Mouse (Mus musculus) C2C12 (cell line): ENCODE measurements around the gene Aoc1. TPM values are rescaled to one million over a fixed set of nuclear protein-coding genes. Genes with fewer than 3 reads are reported as not detected.
"Not testable (repeated sequence)": the region's sequence is repeated elsewhere in the genome, so short reads cannot be mapped to it uniquely, and the experiment has no call there.

Experiments
- H3K27me3 ChIP-seq: one replicate; pipeline ENCODE4 v1.6.1; 2011; ENCODE audit not compliant: control insufficient read depth, insufficient read depth, insufficient read length
- H3K36me3 ChIP-seq: one replicate; pipeline ENCODE4 v1.6.1; 2011; ENCODE audit not compliant: control insufficient read depth, insufficient read depth
- H3K4me3 ChIP-seq: one replicate; pipeline ENCODE4 v1.5.1; 2011; ENCODE audit warnings: mild to moderate bottlenecking, control low read depth; ENCODE audit not compliant: poor library complexity, insufficient read depth, severe bottlenecking
- H3K79me2 ChIP-seq: one replicate; pipeline ENCODE4 v1.6.1; 2011; ENCODE audit not compliant: control insufficient read depth, insufficient read depth
- H3K79me3 ChIP-seq: one replicate; pipeline ENCODE4 v1.6.1; 2011; ENCODE audit warnings: low read depth, control low read depth
- H3ac ChIP-seq: one replicate; pipeline ENCODE3; 2011; ENCODE audit warnings: low read depth; ENCODE audit not compliant: control insufficient read depth, insufficient read length
- CEBPB ChIP-seq: IDR thresholded peaks from one replicate; pipeline ENCODE4 v1.6.1; 2011; ENCODE audit warnings: low read depth, mild to moderate bottlenecking, control low read depth, moderate library complexity
- CTCF ChIP-seq: IDR thresholded peaks from one replicate; pipeline ENCODE4 v1.5.1; 2011; ENCODE audit not compliant: control insufficient read depth, insufficient read depth, insufficient read length
- FOSL1 ChIP-seq: IDR thresholded peaks from one replicate; pipeline ENCODE4 v1.8.0; 2011; ENCODE audit warnings: mild to moderate bottlenecking, low read length; ENCODE audit not compliant: poor library complexity, insufficient read depth, severe bottlenecking
- MAX ChIP-seq: IDR thresholded peaks from one replicate; pipeline ENCODE4 v1.6.1; 2011; ENCODE audit warnings: mild to moderate bottlenecking, control low read depth
- MYOD1 ChIP-seq: IDR thresholded peaks from one replicate; pipeline ENCODE4 v1.6.1; 2011; ENCODE audit warnings: low read depth; ENCODE audit not compliant: control insufficient read depth, insufficient read length
- MYOG ChIP-seq: IDR thresholded peaks from one replicate; pipeline ENCODE4 v1.6.1; 2011; ENCODE audit not compliant: control insufficient read depth, insufficient read length; ENCODE audit errors: extremely low read depth
- USF1 ChIP-seq: IDR thresholded peaks from one replicate; pipeline ENCODE4 v1.6.1; 2011; ENCODE audit warnings: low read depth, mild to moderate bottlenecking, control low read depth, moderate library complexity
- polyA plus RNA-seq: library from polyadenylated mRNA; unstranded; fragments of >200 nt; fragmentation: generic; extraction: Trizol; gene quantifications from one replicate; pipeline ENCODE4 v1.2.1, GENCODE M21; 2012; ENCODE audit warnings: missing spikeins

Aoc1 gene
- polyA plus RNA-seq, 1 experiment = not detected

- no peak overlapping the region for H3K4me3 ChIP-seq
- no peak overlapping the region for H3ac ChIP-seq
- TF ChIP-seq MAX = no peak
- no peak for TF ChIP-seq FOSL1
- TF ChIP-seq USF1 = no peak
- no peak for TF ChIP-seq CTCF
- TF ChIP-seq MYOD1 = no peak
- no peak for TF ChIP-seq MYOG
- TF ChIP-seq CEBPB = no peak
- no peaks in the 10 kb centered on the region for H3K36me3 ChIP-seq
- H3K79me3 ChIP-seq = no peaks in the 10 kb centered on the region
- H3K27me3 ChIP-seq = no peaks in the 10 kb centered on the region
- no peaks in the 10 kb centered on the region for H3K79me2 ChIP-seq
These were observed 22.5 kb downstream of the Aoc1 start for GRCm38 (mm10) chr6:48894938-48895818.

- Histone ChIP-seq H3K79me3 (no peaks in the 10 kb centered on the region), H3K79me2 (no peaks in the 10 kb centered on the region), H3K27me3 (no peaks in the 10 kb centered on the region), H3ac (no peak overlapping the region), H3K36me3 (no peaks in the 10 kb centered on the region), H3K4me3 (no peak overlapping the region)
- TF ChIP-seq USF1 = no peak
- no peak for TF ChIP-seq MAX
- TF ChIP-seq MYOD1 = no peak
These were observed 23.2 kb downstream of the Aoc1 start for GRCm38 (mm10) chr6:48895941-48896340.

GRCm38 (mm10) chr6:48896956-48897355 lies 24.3 kb downstream of the Aoc1 start:
- Histone ChIP-seq H3ac (no peak overlapping the region), H3K79me3 (no peaks in the 10 kb centered on the region), H3K4me3 (no peak overlapping the region), H3K27me3 (no peaks in the 10 kb centered on the region), H3K36me3 (no peaks in the 10 kb centered on the region), H3K79me2 (no peaks in the 10 kb centered on the region)
- no peak for TF ChIP-seq CEBPB
- TF ChIP-seq FOSL1 = no peak
- no peak for TF ChIP-seq CTCF

- not testable (repeated sequence) for H3K27me3 ChIP-seq, H3K79me2 ChIP-seq, H3K79me3 ChIP-seq, H3ac ChIP-seq, H3K36me3 ChIP-seq, H3K4me3 ChIP-seq
These were observed 28.6 kb downstream of the Aoc1 start for GRCm38 (mm10) chr6:48901316-48901715.

GRCm38 (mm10) chr6:48902511-48903406 lies 30.1 kb downstream of the Aoc1 start:
- H3K79me2 ChIP-seq = no peaks in the 10 kb centered on the region
- no peaks in the 10 kb centered on the region for H3K36me3 ChIP-seq
- H3K79me3 ChIP-seq = no peaks in the 10 kb centered on the region
- no peak overlapping the region for H3K4me3 ChIP-seq
- no peak overlapping the region for H3ac ChIP-seq
- TF ChIP-seq CTCF = no peak
- no peak for TF ChIP-seq MYOG
- no peak for TF ChIP-seq MAX
- no peak for TF ChIP-seq USF1
- TF ChIP-seq FOSL1 = no peak
- no peak for TF ChIP-seq CEBPB
- no peak for TF ChIP-seq MYOD1
- no peaks in the 10 kb centered on the region for H3K27me3 ChIP-seq

GRCm38 (mm10) chr6:48903437-48903836 lies 30.7 kb downstream of the Aoc1 start:
- H3K27me3 ChIP-seq = no peaks in the 10 kb centered on the region
- no peak for TF ChIP-seq MYOD1
- TF ChIP-seq USF1 = no peak
- TF ChIP-seq MYOG = no peak
- no peak for TF ChIP-seq CEBPB
- no peak for TF ChIP-seq CTCF
- TF ChIP-seq MAX = no peak
- H3K79me2 ChIP-seq = no peaks in the 10 kb centered on the region
- no peaks in the 10 kb centered on the region for H3K36me3 ChIP-seq
- no peak overlapping the region for H3ac ChIP-seq
- H3K79me3 ChIP-seq = no peaks in the 10 kb centered on the region
- no peak overlapping the region for H3K4me3 ChIP-seq
